11 mouse cellular contexts compared by ENCODE assay signal in genomic region chr1:152807619-152808391, GRCm38 (mm10). TPM values are rescaled to one million over a fixed set of nuclear protein-coding genes. Genes with fewer than 3 reads are reported as not detected.
DNase-seq lines count a peak whose midpoint lies in the region; ATAC-seq and TF ChIP-seq lines count a peak whose summit lies in the region.
"Had no signal": no experiment of that assay in that cellular context is flagged by ENCODE, and none has a peak within 500 bp of the region (broad histone marks: within the 10 kb centered on the region; RNA-seq: fewer than 3 reads in every experiment).

No protein-coding gene starts in this region.

- no peaks in the 10 kb centered on the region for H3K27me3 ChIP-seq in thymus, adult 2 months (ENCODE audit: control insufficient read depth, insufficient read depth, low read length)
- H3K27me3 ChIP-seq in midbrain, embryonic 14.5 days (ENCODE audit: control insufficient read depth, insufficient read depth, low read length) = no peaks in the 10 kb centered on the region
- H3K27me3 ChIP-seq in hindbrain, embryonic 13.5 days = no peaks in the 10 kb centered on the region
- H3K27me3 ChIP-seq: midbrain, embryonic 13.5 days had no signal

- no peak for ATAC-seq in midbrain, embryonic 14.5 days (ENCODE audit: low FRiP score, low TSS enrichment)
- ATAC-seq in hindbrain, embryonic 13.5 days (ENCODE audit: low FRiP score) = no peak
- ATAC-seq: midbrain, embryonic 13.5 days had no signal

- H3K27ac ChIP-seq in gastrocnemius, adult 2 months = peak overlapping the region; percentile 49
- H3K27ac ChIP-seq in thymus, adult 2 months (ENCODE audit: control insufficient read depth, insufficient read depth, low read length) = peak overlapping the region; percentile 29; the same call in 1 of the 2 replicates
- H3K27ac ChIP-seq in macrophage = peak overlapping the region; percentile 99
- H3K27ac ChIP-seq in midbrain, embryonic 14.5 days (replicated peaks; ENCODE audit: low read depth, low read length) = no peak overlapping the region
- no peak overlapping the region for H3K27ac ChIP-seq in hindbrain, embryonic 13.5 days
- H3K27ac ChIP-seq: midbrain, embryonic 13.5 days had no signal

- peaks cover 51% of the 10 kb centered on the region for H3K79me2 ChIP-seq in macrophage (ENCODE audit: inconsistent target)

- no peak for TF ChIP-seq CTCF in gastrocnemius, adult 2 months (IDR thresholded peaks at IDR 0.05)
- TF ChIP-seq CTCF in thymus, adult 2 months (IDR thresholded peaks at IDR 0.05; ENCODE audit: borderline replicate concordance, control insufficient read depth, extremely low read depth, insufficient read depth, low read length, poor library complexity) = no peak

- H3K9ac ChIP-seq in midbrain, embryonic 14.5 days (replicated peaks; ENCODE audit: low read length) = no peak overlapping the region
- H3K9ac ChIP-seq in hindbrain, embryonic 13.5 days = no peak overlapping the region
- H3K9ac ChIP-seq: midbrain, embryonic 13.5 days had no signal

- no peaks in the 10 kb centered on the region for H3K36me3 ChIP-seq in thymus, adult 2 months (ENCODE audit: control insufficient read depth, insufficient read depth, low read length)
- peaks cover 19% of the 10 kb centered on the region for H3K36me3 ChIP-seq in macrophage (ENCODE audit: inconsistent target)
- no peaks in the 10 kb centered on the region for H3K36me3 ChIP-seq in midbrain, embryonic 14.5 days (ENCODE audit: control insufficient read depth, insufficient read depth, low read length)
- no peaks in the 10 kb centered on the region for H3K36me3 ChIP-seq in hindbrain, embryonic 13.5 days
- H3K36me3 ChIP-seq: midbrain, embryonic 13.5 days had no signal

- 14% methylated on average over 18 of the region's 18 CpGs for WGBS in thymus, adult 2 months
- 1% methylated on average over 18 of the region's 18 CpGs for WGBS in macrophage (ENCODE audit: missing documents)
- 89% methylated on average over 18 of the region's 18 CpGs for WGBS in midbrain, embryonic 14.5 days
- 84% methylated on average over 18 of the region's 18 CpGs for WGBS in hindbrain, embryonic 13.5 days

- H3K4me3 ChIP-seq in gastrocnemius, adult 2 months = peak overlapping the region; percentile 46
- H3K4me3 ChIP-seq in thymus, adult 2 months (ENCODE audit: control insufficient read depth, insufficient read depth, low read length) = peak overlapping the region; percentile 33
- peak overlapping the region; percentile 92 for H3K4me3 ChIP-seq in macrophage (ENCODE audit: inconsistent target)
- no peak overlapping the region for H3K4me3 ChIP-seq in midbrain, embryonic 14.5 days (replicated peaks; ENCODE audit: low read depth, low read length)
- H3K4me3 ChIP-seq in hindbrain, embryonic 13.5 days = no peak overlapping the region
- H3K4me3 ChIP-seq: midbrain, embryonic 13.5 days had no signal

- no peak overlapping the region for H3K4me2 ChIP-seq in midbrain, embryonic 14.5 days (ENCODE audit: low read length)
- H3K4me2 ChIP-seq in hindbrain, embryonic 13.5 days = no peak overlapping the region
- H3K4me2 ChIP-seq: midbrain, embryonic 13.5 days had no signal

- H3K9me3 ChIP-seq in midbrain, embryonic 14.5 days (ENCODE audit: control insufficient read depth, low read length) = no peaks in the 10 kb centered on the region
- no peaks in the 10 kb centered on the region for H3K9me3 ChIP-seq in hindbrain, embryonic 13.5 days
- H3K9me3 ChIP-seq: midbrain, embryonic 13.5 days had no signal

- H3K4me1 ChIP-seq in thymus, adult 2 months (replicated peaks; ENCODE audit: control insufficient read depth, insufficient read depth, low read length) = peaks cover 9% of the 10 kb centered on the region
- no peaks in the 10 kb centered on the region for H3K4me1 ChIP-seq in midbrain, embryonic 14.5 days (ENCODE audit: control insufficient read depth, insufficient read depth, low read length)
- H3K4me1 ChIP-seq in hindbrain, embryonic 13.5 days (replicated peaks) = peaks cover 9% of the 10 kb centered on the region

- DNase-seq in gastrocnemius, adult 2 months = no peak
- DNase-seq in gastrocnemius, postnatal 14 days = no peak
- no peak for DNase-seq in thymus, adult 2 months
- DNase-seq in thymus, postnatal 0 days (ENCODE audit: low spot score) = no peak
- no peak for DNase-seq in midbrain, embryonic 14.5 days
- no peak for DNase-seq in embryo, embryonic 9.5 days (ENCODE audit: extremely low spot score)
- DNase-seq: adrenal gland, adult 8-10 months; kidney, adult 18-20 months had no signal

- intact Hi-C loops in gastrocnemius, adult 2 months (cut with DNase I) = no loop called here
- intact Hi-C loops in gastrocnemius, postnatal 14 days (cut with DNase I; ENCODE audit: low total_unique reads) = no loop called here

- TF ChIP-seq POLR2A in thymus, adult 2 months (IDR thresholded peaks at IDR 0.05; ENCODE audit: control insufficient read depth, extremely low read depth, insufficient read depth, low read length, poor library complexity) = no peak

RNA-seq across cellular contexts. Expression of gene Ncf2, which starts 7.8 kb away (rescaled TPM):
- under 1 TPM; 0.67 to 0.87 TPM for total RNA-seq in gastrocnemius, adult 2 months (2021)
- 1 to 10 TPM; 1.4 to 1.6 TPM for total RNA-seq in gastrocnemius, postnatal 14 days (2021)
- 7.6 and 8.4 TPM in 2 replicates for polyA plus RNA-seq in thymus, adult 2 months (2012; rRNA removed)
- polyA plus RNA-seq in thymus, postnatal 0 days (2015; fragmentation: Nextera tagmentation; extraction: Ambion mirVana) = 9.0 and 10.0 TPM in 2 replicates
- total RNA-seq in macrophage (2018; cell fraction: chromatin; rRNA removed) = 100 to 1,000 TPM; 149 to 824 (median 286) TPM
- 100 to 1,000 TPM; 110 to 209 (median 147) TPM for total RNA-seq in macrophage (2018; cell fraction: cytosol; rRNA removed)
- 100 to 1,000 TPM in 24 of 26 experiments, 10 to 100 TPM in 2; 91.3 to 363 (median 150) TPM for total RNA-seq in macrophage (2018; cell fraction: nucleus; rRNA removed)
- polyA plus RNA-seq in macrophage (2018) = 145 to 195 TPM (median 164 TPM) in 3 replicates
- 0.69 and 3.4 TPM in 2 replicates for polyA plus RNA-seq in midbrain, embryonic 14.5 days (2014; fragmentation: Nextera tagmentation; extraction: Ambion mirVana)
- polyA plus RNA-seq in hindbrain, embryonic 13.5 days (2015; fragmentation: Nextera tagmentation; extraction: Ambion mirVana) = 2.5 and 3.4 TPM in 2 replicates

RNA-seq across cellular contexts. Expression of gene Arpc5, which starts 41.5 kb away (rescaled TPM):
- 10 to 100 TPM in 1 of 2 experiments, 1 to 10 TPM in 1; 9.4 to 11.5 TPM for total RNA-seq in gastrocnemius, adult 2 months (2021)
- total RNA-seq in gastrocnemius, postnatal 14 days (2021) = 10 to 100 TPM; 27.4 to 30.7 TPM
- 162 and 171 TPM in 2 replicates for polyA plus RNA-seq in thymus, adult 2 months (2012; rRNA removed)
- polyA plus RNA-seq in thymus, postnatal 0 days (2015; fragmentation: Nextera tagmentation; extraction: Ambion mirVana) = 499 and 510 TPM in 2 replicates
- total RNA-seq in macrophage (2018; cell fraction: chromatin; rRNA removed) = 100 to 1,000 TPM; 124 to 281 (median 185) TPM
- total RNA-seq in macrophage (2018; cell fraction: cytosol; rRNA removed) = 100 to 1,000 TPM; 463 to 648 (median 564) TPM
- total RNA-seq in macrophage (2018; cell fraction: nucleus; rRNA removed) = 100 to 1,000 TPM; 166 to 467 (median 306) TPM
- polyA plus RNA-seq in macrophage (2018) = 466 to 600 TPM (median 492 TPM) in 3 replicates
- 395 and 418 TPM in 2 replicates for polyA plus RNA-seq in midbrain, embryonic 14.5 days (2014; fragmentation: Nextera tagmentation; extraction: Ambion mirVana)
- polyA plus RNA-seq in hindbrain, embryonic 13.5 days (2015; fragmentation: Nextera tagmentation; extraction: Ambion mirVana) = 343 and 364 TPM in 2 replicates

RNA-seq across cellular contexts. Expression of gene Rgl1, which starts 41.7 kb away (rescaled TPM):
- total RNA-seq in gastrocnemius, adult 2 months (2021) = 10 to 100 TPM in 1 of 2 experiments, 1 to 10 TPM in 1; 9.7 to 10.2 TPM
- total RNA-seq in gastrocnemius, postnatal 14 days (2021) = 10 to 100 TPM; 19.6 to 23.3 TPM
- polyA plus RNA-seq in thymus, adult 2 months (2012; rRNA removed) = 6.8 and 7.1 TPM in 2 replicates
- 9.8 and 10.4 TPM in 2 replicates for polyA plus RNA-seq in thymus, postnatal 0 days (2015; fragmentation: Nextera tagmentation; extraction: Ambion mirVana)
- total RNA-seq in macrophage (2018; cell fraction: chromatin; rRNA removed) = 100 to 1,000 TPM in 25 of 26 experiments, 10 to 100 TPM in 1; 98.8 to 433 (median 225) TPM
- 100 to 1,000 TPM in 16 of 26 experiments, 10 to 100 TPM in 10; 68.8 to 191 (median 147) TPM for total RNA-seq in macrophage (2018; cell fraction: cytosol; rRNA removed)
- total RNA-seq in macrophage (2018; cell fraction: nucleus; rRNA removed) = 100 to 1,000 TPM in 25 of 26 experiments, 10 to 100 TPM in 1; 95.5 to 293 (median 207) TPM
- 38.0 to 74.0 TPM (median 62.2 TPM) in 3 replicates for polyA plus RNA-seq in macrophage (2018)
- 9.5 and 16.6 TPM in 2 replicates for polyA plus RNA-seq in midbrain, embryonic 14.5 days (2014; fragmentation: Nextera tagmentation; extraction: Ambion mirVana)
- polyA plus RNA-seq in hindbrain, embryonic 13.5 days (2015; fragmentation: Nextera tagmentation; extraction: Ambion mirVana) = 19.8 and 24.0 TPM in 2 replicates

RNA-seq across cellular contexts. Expression of gene Apobec4, which starts 57.5 kb away (rescaled TPM):
- not detected for total RNA-seq in gastrocnemius, adult 2 months (2021)
- not detected for total RNA-seq in gastrocnemius, postnatal 14 days (2021)
- polyA plus RNA-seq in thymus, adult 2 months (2012; rRNA removed) = not detected in 2 replicates
- polyA plus RNA-seq in thymus, postnatal 0 days (2015; fragmentation: Nextera tagmentation; extraction: Ambion mirVana) = not detected in 2 replicates
- not detected for total RNA-seq in macrophage (2018; cell fraction: chromatin; rRNA removed)
- under 1 TPM in 11 of 26 experiments, not detected in 15; 0.07 to 0.30 (median 0.14) TPM for total RNA-seq in macrophage (2018; cell fraction: cytosol; rRNA removed)
- total RNA-seq in macrophage (2018; cell fraction: nucleus; rRNA removed) = not detected
- polyA plus RNA-seq in macrophage (2018) = not detected in 3 replicates
- polyA plus RNA-seq in midbrain, embryonic 14.5 days (2014; fragmentation: Nextera tagmentation; extraction: Ambion mirVana) = not detected in 2 replicates
- polyA plus RNA-seq in hindbrain, embryonic 13.5 days (2015; fragmentation: Nextera tagmentation; extraction: Ambion mirVana) = not detected in 2 replicates
- total RNA-seq: adrenal gland, adult 8-10 months had no signal
- polyA plus RNA-seq: midbrain, embryonic 13.5 days had no signal

Comparison
In these comparisons a context has a peak if more than half of its experiments do, and no peak if none do; other contexts are left out.
1. H3K27ac ChIP-seq: peak in gastrocnemius, adult 2 months (single experiment), thymus, adult 2 months (single experiment) and macrophage (single experiment); none in midbrain, embryonic 14.5 days (single experiment) and hindbrain, embryonic 13.5 days (single experiment).
2. H3K4me3 ChIP-seq: peak in gastrocnemius, adult 2 months (single experiment), thymus, adult 2 months (single experiment) and macrophage (single experiment); none in midbrain, embryonic 14.5 days (single experiment) and hindbrain, embryonic 13.5 days (single experiment).
3. RNA of gene Ncf2, which starts 7.8 kb away (polyA plus RNA-seq): 145 to 195 TPM in macrophage; 9.0 to 10.0 TPM in thymus, postnatal 0 days, 7.6 to 8.4 TPM in thymus, adult 2 months, 0.69 to 3.4 TPM in midbrain, embryonic 14.5 days and 2.5 to 3.4 TPM in hindbrain, embryonic 13.5 days; every median in the first group is over 10 times any median in the second.